Mouse (Mus musculus): ENCODE measurements around the gene Sv2c. TPM values are rescaled to one million over a fixed set of nuclear protein-coding genes. Genes with fewer than 3 reads are reported as not detected.

Sv2c gene
- polyA plus RNA-seq, 1 experiment from 2014 or later, result 1.2 TPM

DNA sequence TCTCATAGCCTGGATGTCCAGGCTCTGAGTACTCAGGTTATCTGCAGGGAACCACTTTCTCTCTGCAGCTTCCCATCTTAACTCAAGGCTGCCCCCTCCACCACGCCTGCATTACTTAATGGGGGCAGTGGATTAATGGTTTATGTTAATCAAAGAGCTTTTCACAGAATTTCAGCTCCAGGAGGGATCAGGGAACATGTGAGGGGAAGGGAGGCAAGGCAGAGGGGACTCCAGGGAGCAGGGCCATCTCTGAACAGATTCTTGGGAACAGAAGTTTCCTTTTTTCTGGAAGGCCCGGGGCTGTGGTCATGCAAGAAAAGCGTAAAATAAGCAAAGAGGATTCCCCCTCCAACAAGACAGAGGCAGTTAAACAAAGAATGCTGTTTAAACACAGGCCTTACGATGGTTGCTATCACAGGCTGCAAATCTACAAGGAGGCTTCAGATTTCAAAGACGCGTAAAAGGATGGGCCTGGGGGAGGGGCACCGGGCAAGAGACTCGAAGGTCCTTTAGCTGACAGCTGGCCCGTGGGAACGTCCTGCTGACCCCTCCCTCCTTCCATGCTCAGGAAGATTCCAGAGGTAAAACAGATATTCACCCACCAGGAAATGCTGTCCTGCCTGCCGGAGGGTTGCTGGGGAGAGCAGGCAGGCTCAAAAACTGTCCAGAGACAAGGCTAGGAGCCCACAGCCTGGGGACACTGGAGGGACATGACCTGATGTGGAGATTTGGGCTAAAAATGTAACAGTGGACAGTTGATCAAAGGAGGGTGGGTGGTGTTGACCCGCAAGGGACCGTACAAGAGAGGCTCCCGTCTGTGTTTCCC, 172.5 kb downstream of the Sv2c start:
- H3K36me3 ChIP-seq (ENCODE audit: control insufficient read depth, insufficient read depth), result no peaks in the 10 kb centered on the region
- peaks cover 17% of the 10 kb centered on the region for H3K4me1 ChIP-seq (ENCODE audit: control insufficient read depth, insufficient read depth, low read length)
- no peak for ATAC-seq (replicated peaks; ENCODE audit: extremely low read depth, insufficient read depth, low FRiP score)
- WGBS, result 21% methylated on average over 14 of the region's 14 CpGs
- peak overlapping the region; percentile 33 for H3K4me2 ChIP-seq (ENCODE audit: low read depth, low read length)
- no peak overlapping the region; the same call in 1 of the 2 replicates for H3K9ac ChIP-seq (ENCODE audit: low read length)
- no peaks in the 10 kb centered on the region for H3K27me3 ChIP-seq (ENCODE audit: control insufficient read depth, insufficient read depth, low read length)
- H3K27ac ChIP-seq (ENCODE audit: low read length), result 0 out of 2 replicates have a peak overlapping the region, but pooled peaks have one; percentile 15
- no peaks in the 10 kb centered on the region for H3K9me3 ChIP-seq (replicated peaks; ENCODE audit: control insufficient read depth, low read length)
- H3K4me3 ChIP-seq (ENCODE audit: low read length), result no peak overlapping the region

DNA sequence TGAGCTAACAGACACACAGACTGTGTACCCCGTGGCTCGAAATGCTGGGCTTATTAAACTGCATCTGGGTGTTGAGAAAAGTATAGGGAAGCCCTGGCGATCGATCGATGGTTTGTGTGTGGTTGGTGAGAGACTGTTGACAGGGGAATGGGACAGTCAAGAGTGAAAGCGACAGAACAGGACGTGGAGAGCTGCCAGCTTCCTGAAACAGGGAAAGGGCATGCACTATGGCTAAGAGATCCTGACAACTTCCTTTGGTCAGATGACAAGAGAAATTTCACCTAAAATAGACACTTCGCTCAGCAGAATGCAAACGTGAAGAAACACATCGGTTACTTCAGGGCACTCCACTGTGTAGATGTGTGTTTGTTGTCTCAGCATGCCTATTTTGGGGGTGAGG, 175.2 kb downstream of the Sv2c start:
- peak overlapping the region; percentile 22; the same call in 1 of the 2 replicates for H3K4me2 ChIP-seq (ENCODE audit: low read depth, low read length)
- no peak overlapping the region for H3K27ac ChIP-seq (ENCODE audit: low read length)
- no peak overlapping the region for H3K4me3 ChIP-seq (ENCODE audit: low read length)
- H3K36me3 ChIP-seq (ENCODE audit: control insufficient read depth, insufficient read depth), result no peaks in the 10 kb centered on the region
- H3K4me1 ChIP-seq (ENCODE audit: control insufficient read depth, insufficient read depth, low read length), result peaks cover 16% of the 10 kb centered on the region
- WGBS, result 27% methylated on average over 10 of the region's 10 CpGs
- no peaks in the 10 kb centered on the region for H3K9me3 ChIP-seq (replicated peaks; ENCODE audit: control insufficient read depth, low read length)
- no peaks in the 10 kb centered on the region for H3K27me3 ChIP-seq (ENCODE audit: control insufficient read depth, insufficient read depth, low read length)
- ATAC-seq (replicated peaks; ENCODE audit: extremely low read depth, insufficient read depth, low FRiP score), result 0 out of 2 replicates have a peak, but pooled peaks have one; percentile 11
- H3K9ac ChIP-seq (ENCODE audit: low read length), result no peak overlapping the region

DNA sequence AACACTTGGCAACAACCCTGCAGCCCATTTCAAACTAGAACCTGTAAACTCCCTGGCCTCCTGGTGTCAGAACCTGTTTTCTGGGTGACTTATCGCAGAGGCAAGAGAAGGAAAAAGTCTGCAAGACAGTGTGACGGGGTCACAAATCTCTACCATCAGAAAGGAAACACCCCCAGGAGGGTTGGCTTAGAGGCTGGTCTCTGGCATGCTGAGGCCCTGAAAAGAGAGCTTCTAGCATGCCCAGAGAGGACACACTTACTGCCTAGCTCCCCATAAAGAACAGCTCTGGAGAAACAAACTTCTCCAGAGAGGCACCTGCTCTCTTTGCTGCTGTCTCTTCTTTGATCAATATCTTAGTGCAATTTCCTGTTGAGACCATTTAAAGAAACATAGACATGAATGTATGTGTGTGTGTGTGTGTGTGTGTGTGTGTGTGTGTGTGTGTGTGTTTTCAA, 176.0 kb downstream of the Sv2c start:
- no peak overlapping the region for H3K9ac ChIP-seq (ENCODE audit: low read length)
- H3K4me1 ChIP-seq (ENCODE audit: control insufficient read depth, insufficient read depth, low read length), result peaks cover 13% of the 10 kb centered on the region
- no peaks in the 10 kb centered on the region for H3K36me3 ChIP-seq (ENCODE audit: control insufficient read depth, insufficient read depth)
- H3K4me2 ChIP-seq (ENCODE audit: low read depth, low read length), result no peak overlapping the region
- H3K27me3 ChIP-seq (ENCODE audit: control insufficient read depth, insufficient read depth, low read length), result no peaks in the 10 kb centered on the region
- H3K9me3 ChIP-seq (replicated peaks; ENCODE audit: control insufficient read depth, low read length), result no peaks in the 10 kb centered on the region
- no peak overlapping the region for H3K4me3 ChIP-seq (ENCODE audit: low read length)
- no peak overlapping the region for H3K27ac ChIP-seq (ENCODE audit: low read length)
- WGBS, result 75% methylated on average over 2 of the region's 2 CpGs
- ATAC-seq (replicated peaks; ENCODE audit: extremely low read depth, insufficient read depth, low FRiP score), result no peak; the same call in 1 of the 2 replicates

DNA sequence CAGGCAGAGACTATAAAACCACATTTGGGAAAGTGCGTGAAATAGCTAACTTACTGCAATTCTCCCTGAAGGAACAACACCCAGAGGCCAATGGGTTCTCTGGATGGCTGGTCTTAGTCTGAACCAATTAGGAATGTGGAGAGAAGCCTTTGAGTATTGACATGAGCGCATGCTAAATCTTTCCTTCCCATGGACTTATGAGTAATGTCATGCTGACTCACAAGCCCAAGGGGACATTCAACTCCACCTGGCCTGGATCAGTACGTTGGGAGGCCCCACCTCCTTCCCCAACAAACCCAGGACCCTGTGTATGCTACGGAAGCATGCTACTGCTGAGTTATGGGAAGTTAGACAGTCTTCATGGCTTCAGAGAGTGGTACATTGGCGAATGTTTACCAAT, 177.2 kb downstream of the Sv2c start:
- Histone ChIP-seq H3K4me2 (ENCODE audit: low read depth, low read length) (no peak overlapping the region), H3K4me1 (ENCODE audit: control insufficient read depth, insufficient read depth, low read length) (peaks cover 12% of the 10 kb centered on the region), H3K9me3 (replicated peaks; ENCODE audit: control insufficient read depth, low read length) (no peaks in the 10 kb centered on the region), H3K4me3 (ENCODE audit: low read length) (no peak overlapping the region), H3K27ac (ENCODE audit: low read length) (no peak overlapping the region), H3K36me3 (ENCODE audit: control insufficient read depth, insufficient read depth) (no peaks in the 10 kb centered on the region), H3K27me3 (ENCODE audit: control insufficient read depth, insufficient read depth, low read length) (no peaks in the 10 kb centered on the region), H3K9ac (ENCODE audit: low read length) (no peak overlapping the region)
- ATAC-seq (replicated peaks; ENCODE audit: extremely low read depth, insufficient read depth, low FRiP score), result no peak
- 85% methylated on average over 5 of the region's 5 CpGs for WGBS

DNA sequence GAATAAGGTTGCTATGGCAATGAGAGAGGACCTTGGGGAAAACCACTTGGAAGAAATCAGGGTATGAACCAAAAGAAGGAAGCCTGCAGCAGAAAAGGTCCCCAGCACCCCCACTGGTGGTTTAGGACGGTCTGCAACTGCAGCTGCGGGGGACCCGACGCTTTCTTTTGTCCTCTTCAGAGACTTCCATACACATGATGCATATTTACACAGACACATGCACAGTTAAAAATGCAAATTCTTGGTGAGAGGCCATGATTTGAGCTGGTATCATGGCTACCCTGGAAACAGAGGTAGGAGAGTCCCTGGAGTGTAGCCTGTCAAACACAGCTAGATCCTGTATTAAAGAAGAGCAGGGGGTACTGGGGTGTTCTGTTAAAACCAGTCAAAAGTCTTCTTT, 178.7 kb downstream of the Sv2c start:
- no peaks in the 10 kb centered on the region for H3K27me3 ChIP-seq (ENCODE audit: control insufficient read depth, insufficient read depth, low read length)
- H3K36me3 ChIP-seq (ENCODE audit: control insufficient read depth, insufficient read depth), result no peaks in the 10 kb centered on the region
- H3K27ac ChIP-seq (ENCODE audit: low read length), result no peak overlapping the region
- WGBS, result 83% methylated on average over 4 of the region's 4 CpGs
- ATAC-seq (replicated peaks; ENCODE audit: extremely low read depth, insufficient read depth, low FRiP score), result no peak
- no peak overlapping the region for H3K9ac ChIP-seq (ENCODE audit: low read length)
- peaks cover 8% of the 10 kb centered on the region for H3K4me1 ChIP-seq (ENCODE audit: control insufficient read depth, insufficient read depth, low read length)
- no peak overlapping the region for H3K4me2 ChIP-seq (ENCODE audit: low read depth, low read length)
- H3K4me3 ChIP-seq (ENCODE audit: low read length), result no peak overlapping the region
- no peaks in the 10 kb centered on the region for H3K9me3 ChIP-seq (replicated peaks; ENCODE audit: control insufficient read depth, low read length)

DNA sequence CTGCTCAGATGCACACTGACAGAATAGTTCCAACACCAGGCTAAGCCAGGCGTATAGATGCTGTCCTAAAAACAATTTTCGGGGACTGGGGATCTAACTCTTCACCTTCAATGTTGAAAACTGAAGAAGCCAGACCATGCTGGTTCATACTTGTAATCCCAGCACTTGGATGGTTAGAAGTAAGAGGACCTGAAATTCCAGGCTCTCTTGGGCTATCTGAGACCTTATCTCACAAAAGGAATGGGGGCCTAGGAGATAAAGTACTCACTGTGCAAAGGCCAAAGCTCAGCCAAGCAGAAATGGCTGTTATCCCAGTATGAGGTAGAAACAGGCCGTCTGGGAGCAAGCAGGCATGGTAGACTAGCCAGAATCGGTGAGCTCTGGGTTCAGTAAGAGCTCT, 180.1 kb downstream of the Sv2c start:
- no peaks in the 10 kb centered on the region for H3K27me3 ChIP-seq (ENCODE audit: control insufficient read depth, insufficient read depth, low read length)
- H3K9ac ChIP-seq (ENCODE audit: low read length), result no peak overlapping the region
- H3K27ac ChIP-seq (ENCODE audit: low read length), result no peak overlapping the region
- no peak for ATAC-seq (replicated peaks; ENCODE audit: extremely low read depth, insufficient read depth, low FRiP score)
- no peak overlapping the region for H3K4me2 ChIP-seq (ENCODE audit: low read depth, low read length)
- no peaks in the 10 kb centered on the region for H3K9me3 ChIP-seq (replicated peaks; ENCODE audit: control insufficient read depth, low read length)
- no peaks in the 10 kb centered on the region for H3K36me3 ChIP-seq (ENCODE audit: control insufficient read depth, insufficient read depth)
- WGBS, result 52% methylated on average over 4 of the region's 4 CpGs
- no peak overlapping the region for H3K4me3 ChIP-seq (ENCODE audit: low read length)
- peaks cover 8% of the 10 kb centered on the region for H3K4me1 ChIP-seq (ENCODE audit: control insufficient read depth, insufficient read depth, low read length)

DNA sequence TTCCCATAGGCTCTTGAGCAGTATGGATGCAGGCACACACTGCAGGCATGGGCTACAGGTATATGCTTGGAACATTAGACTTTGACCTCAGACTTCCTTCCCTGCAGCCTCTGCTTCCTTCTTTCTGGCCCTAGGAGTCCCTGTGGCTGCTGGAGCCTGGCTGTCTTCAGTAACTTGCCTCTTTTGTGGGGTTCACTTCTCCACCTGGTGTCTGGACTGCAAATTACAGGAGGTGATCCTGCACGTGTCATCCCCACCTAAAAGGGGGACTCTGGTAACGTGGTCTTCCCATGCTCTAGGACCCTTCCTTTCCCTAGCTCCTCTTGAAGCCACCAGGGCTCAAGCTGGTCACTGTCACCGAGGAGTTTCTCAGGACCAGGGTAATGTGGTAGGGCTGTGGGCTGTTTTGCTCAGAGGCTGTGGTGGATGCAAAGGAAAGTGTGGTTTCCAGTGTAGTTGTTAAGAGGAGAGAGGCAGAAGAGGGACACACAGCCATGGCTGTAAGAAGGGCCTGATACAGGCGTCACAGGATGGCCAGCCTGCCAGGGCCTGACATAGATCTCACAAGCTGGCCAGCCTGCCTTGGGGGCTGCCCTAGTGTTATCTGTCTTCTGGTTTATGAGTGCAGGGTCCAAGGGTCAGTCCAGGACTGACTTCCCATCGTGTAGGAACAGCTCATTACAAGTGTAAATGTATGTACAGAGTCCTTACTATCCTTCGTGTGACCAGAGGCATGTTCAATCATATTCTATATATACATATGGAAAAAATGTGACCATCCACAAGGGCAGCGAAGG, 181.1 kb downstream of the Sv2c start:
- no peaks in the 10 kb centered on the region for H3K27me3 ChIP-seq (ENCODE audit: control insufficient read depth, insufficient read depth, low read length)
- H3K36me3 ChIP-seq (ENCODE audit: control insufficient read depth, insufficient read depth), result no peaks in the 10 kb centered on the region
- 0 out of 2 replicates have a peak, but pooled peaks cover 2% of the 10 kb centered on the region for H3K4me1 ChIP-seq (ENCODE audit: control insufficient read depth, insufficient read depth, low read length)
- ATAC-seq (replicated peaks; ENCODE audit: extremely low read depth, insufficient read depth, low FRiP score), result peak; percentile 61; the same call in 1 of the 2 replicates
- H3K27ac ChIP-seq (ENCODE audit: low read length), result no peak overlapping the region
- no peak overlapping the region for H3K4me2 ChIP-seq (ENCODE audit: low read depth, low read length)
- WGBS, result 51% methylated on average over 7 of the region's 7 CpGs
- no peak overlapping the region for H3K9ac ChIP-seq (ENCODE audit: low read length)
- no peaks in the 10 kb centered on the region for H3K9me3 ChIP-seq (replicated peaks; ENCODE audit: control insufficient read depth, low read length)
- no peak overlapping the region for H3K4me3 ChIP-seq (ENCODE audit: low read length)

DNA sequence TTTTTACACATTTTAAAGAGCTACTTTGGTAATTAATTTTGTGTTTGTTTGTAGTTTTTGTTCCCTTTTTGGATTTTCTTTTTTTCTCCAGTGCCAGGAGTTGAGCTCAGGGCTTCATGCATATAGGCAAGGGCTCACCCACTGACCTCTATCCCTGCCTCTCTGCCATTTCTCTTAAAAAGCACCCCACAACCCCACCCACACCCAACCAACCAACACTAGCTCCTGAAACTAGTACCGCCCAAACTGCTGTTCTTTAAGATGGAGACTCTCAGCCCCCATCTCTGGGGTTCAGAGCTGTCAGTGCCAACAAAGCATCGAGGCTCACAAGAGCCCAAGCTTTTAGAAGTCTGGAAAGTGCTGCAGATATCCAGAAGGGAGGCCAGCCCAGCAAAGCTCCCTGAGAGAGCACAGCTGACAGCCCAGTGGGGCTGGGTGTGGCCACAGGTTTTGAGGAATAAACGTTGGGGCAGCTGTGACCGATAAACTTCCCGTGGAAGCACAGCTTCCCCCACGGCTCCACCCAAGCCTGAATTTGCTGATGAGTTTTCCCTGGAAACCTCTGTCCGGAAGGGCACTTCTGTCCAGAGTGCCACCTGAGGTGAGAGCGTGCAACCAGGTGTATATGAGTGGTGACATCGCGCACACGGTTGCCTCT, 181.8 kb downstream of the Sv2c start:
- no peak overlapping the region for H3K4me2 ChIP-seq (ENCODE audit: low read depth, low read length)
- 0 out of 2 replicates have a peak, but pooled peaks cover 2% of the 10 kb centered on the region for H3K4me1 ChIP-seq (ENCODE audit: control insufficient read depth, insufficient read depth, low read length)
- no peak overlapping the region for H3K27ac ChIP-seq (ENCODE audit: low read length)
- no peaks in the 10 kb centered on the region for H3K36me3 ChIP-seq (ENCODE audit: control insufficient read depth, insufficient read depth)
- H3K27me3 ChIP-seq (ENCODE audit: control insufficient read depth, insufficient read depth, low read length), result no peaks in the 10 kb centered on the region
- no peak overlapping the region for H3K4me3 ChIP-seq (ENCODE audit: low read length)
- H3K9ac ChIP-seq (ENCODE audit: low read length), result no peak overlapping the region
- H3K9me3 ChIP-seq (replicated peaks; ENCODE audit: control insufficient read depth, low read length), result no peaks in the 10 kb centered on the region
- no peak for ATAC-seq (replicated peaks; ENCODE audit: extremely low read depth, insufficient read depth, low FRiP score)
- WGBS, result 72% methylated on average over 11 of the region's 11 CpGs
